Mouse (Mus musculus) testis, adult 2 months (tissue): Measurements from ENCODE around the gene Kcnk5.

Experiments
- CTCF ChIP-seq: fragments of 200-500 bp; IDR thresholded peaks from 2 replicates; pipeline ENCODE4 v1.5.1; 2012; ENCODE audit warnings: low read depth, mild to moderate bottlenecking, inconsistent platforms, low read length, moderate library complexity; ENCODE audit not compliant: control insufficient read depth, insufficient read depth, insufficient replicate concordance
- POLR2A ChIP-seq: fragments of 200-500 bp; IDR thresholded peaks from 2 replicates; pipeline ENCODE4 v1.6.1; 2012; ENCODE audit warnings: low read depth, mild to moderate bottlenecking, inconsistent platforms, low read length, moderate library complexity; ENCODE audit not compliant: control insufficient read depth

DNA sequence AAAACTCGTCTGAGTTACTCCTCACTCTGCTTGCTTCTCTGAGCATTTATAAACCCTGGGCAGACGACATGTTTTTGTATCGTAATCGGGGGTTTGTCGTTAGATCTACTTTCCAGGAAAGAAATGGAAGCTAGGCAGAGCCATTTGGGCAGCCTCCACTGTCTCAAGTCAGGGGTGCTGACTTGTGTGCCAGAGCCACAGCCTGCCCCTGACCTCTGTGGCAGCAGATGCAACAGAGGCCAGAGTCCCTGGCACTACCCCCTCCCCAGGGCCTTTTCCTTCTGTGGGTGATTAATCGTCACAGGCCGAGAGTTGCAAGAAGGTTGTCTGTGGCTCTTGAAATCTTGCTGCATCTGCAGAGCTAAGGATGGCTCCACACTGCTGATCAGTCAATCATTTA lies 987 bp upstream of the Kcnk5 start:
- no peak for TF ChIP-seq CTCF
- TF ChIP-seq POLR2A: no peak
